Mouse (Mus musculus): ENCODE measurements at regions not wholly inside any gene's neighbourhood (a gene's known extent, or its start where the extent isn't known, plus 50 kb on each side); places are given as distances from the start of the nearest gene placed in this dataset.

DNA sequence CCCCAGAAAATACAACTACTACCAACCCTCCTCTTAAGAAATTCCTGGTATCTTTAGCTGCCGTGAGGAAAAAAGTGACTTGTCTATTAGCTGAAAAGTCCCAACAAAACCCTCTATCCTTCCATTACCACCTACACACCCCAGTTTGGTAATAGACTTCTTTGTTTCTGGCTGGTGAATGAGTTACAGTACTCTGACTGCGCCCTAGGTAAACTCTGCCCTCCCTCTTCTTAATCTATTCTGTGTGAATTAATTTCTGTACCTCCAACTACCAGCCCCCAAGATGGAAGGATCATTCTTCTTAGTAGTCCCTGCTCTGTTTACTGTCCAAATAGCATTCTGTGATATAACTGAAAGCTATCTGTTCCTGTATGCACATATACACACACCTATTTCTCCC, 245.4 kb downstream of the Pik3r1 start:
- no peak for TF ChIP-seq EP300 (IDR thresholded peaks at IDR 0.05; ENCODE audit: low read length)
- no peak for TF ChIP-seq BHLHE40 (IDR thresholded peaks at IDR 0.05; ENCODE audit: low read depth, low read length)
- Histone ChIP-seq H3K36me3 (replicated peaks in 1 of 2; ENCODE audit: control insufficient read depth in 1 of 2, insufficient read depth in 1 of 2, low read length in 1 of 2) (no peaks in the 10 kb centered on the region), H3K4me2 (ENCODE audit: insufficient read depth, low read depth, poor library complexity, severe bottlenecking) (no peak overlapping the region), H3K79me2 (replicated peaks; ENCODE audit: control insufficient read depth, extremely low read depth, insufficient read depth, poor library complexity, severe bottlenecking) (no peaks in the 10 kb centered on the region), H3K4me1 (ENCODE audit: control insufficient read depth in 1 of 2, insufficient read depth in 2 of 2) (no peaks in the 10 kb centered on the region), H3K9ac (ENCODE audit: insufficient read depth, low read depth) (no peak overlapping the region), H3K4me3 (replicated peaks in 1 of 3; ENCODE audit: low read depth in 2 of 3, low read length in 2 of 3, poor library complexity in 1 of 3) (no peak overlapping the region), H3K9me3 (replicated peaks; ENCODE audit: low read length) (no peaks in the 10 kb centered on the region), H3K27ac (ENCODE audit: insufficient read depth, low read depth) (no peak overlapping the region), H3K27me3 (replicated peaks) (no peaks in the 10 kb centered on the region)
- in situ Hi-C loops (cut with MboI; ENCODE audit: low pct_ligation_motif_present, low pct_unique_long_range_greater_than_20kb, low sequenced_read_pairs): loop anchor here (25.0 kb wide), 1 partner anchor 1140 kb away; no protein-coding TSS in a partner anchor
- DNase-seq (ENCODE audit: extremely low read depth): no peak
- dilution Hi-C loops (cut with MboI; ENCODE audit: extremely low pct_ligation_motif_present, extremely low pct_unique_long_range_greater_than_20kb, low sequenced_read_pairs): no loop called here

DNA sequence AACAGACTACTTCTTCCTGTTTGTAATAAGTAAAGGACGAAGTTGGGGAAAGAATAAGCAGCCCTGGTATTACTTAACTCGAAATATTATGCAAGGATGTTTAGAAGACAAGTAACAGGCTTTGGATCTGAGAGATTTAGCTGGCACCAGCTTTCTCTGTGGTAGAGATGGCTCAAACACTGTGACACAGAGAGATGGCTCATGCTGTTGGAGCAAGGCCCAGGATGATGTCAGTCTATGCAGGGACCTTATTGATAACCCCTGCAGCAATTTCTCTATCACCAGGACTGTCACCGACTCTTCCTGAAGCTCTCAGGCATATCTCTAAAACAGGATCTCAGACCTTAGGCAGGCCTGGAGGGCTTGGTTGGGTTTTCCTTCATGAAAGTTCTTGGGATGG, 254.7 kb downstream of the Pik3r1 start:
- dilution Hi-C loops (cut with MboI; ENCODE audit: extremely low pct_ligation_motif_present, extremely low pct_unique_long_range_greater_than_20kb, low sequenced_read_pairs): no loop called here
- H3K9ac ChIP-seq (ENCODE audit: insufficient read depth, low read depth): no peak overlapping the region
- in situ Hi-C loops (cut with MboI; ENCODE audit: low pct_ligation_motif_present, low pct_unique_long_range_greater_than_20kb, low sequenced_read_pairs): loop anchor here (5.0 to 25.0 kb wide), 2 partner anchors 189 to 1149 kb away; no protein-coding TSS in a partner anchor

DNA sequence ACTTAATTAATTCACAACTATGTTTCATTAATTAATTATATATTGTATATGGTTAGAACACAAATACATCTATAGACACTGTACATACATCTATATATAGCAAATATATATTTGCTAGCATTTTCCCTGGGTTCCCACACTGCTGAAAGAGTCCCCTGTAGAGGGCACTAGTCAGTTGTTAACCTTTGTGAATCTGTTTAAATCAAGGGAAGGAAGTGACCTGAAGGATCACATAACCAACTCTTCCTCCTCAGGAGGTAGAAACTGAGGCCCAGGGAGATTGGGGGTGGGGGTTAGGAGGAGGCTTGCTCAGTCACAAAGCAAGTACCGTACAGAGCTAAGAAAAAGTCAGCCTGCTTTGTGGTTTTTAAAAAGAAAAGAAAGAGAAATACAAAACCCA, 258.1 kb downstream of the Pik3r1 start:
- Histone ChIP-seq H3K9me3 (replicated peaks; ENCODE audit: low read length) (peaks cover 3% of the 10 kb centered on the region), H3K4me2 (ENCODE audit: insufficient read depth, low read depth, poor library complexity, severe bottlenecking) (no peak overlapping the region; the same call in 1 of the 2 replicates), H3K4me1 (ENCODE audit: control insufficient read depth in 1 of 2, insufficient read depth in 2 of 2) (peaks cover 0 to 12% of the 10 kb centered on the region in 2 experiments; a peak in 2 of 4 replicates), H3K9ac (ENCODE audit: insufficient read depth, low read depth) (no peak overlapping the region), H3K79me2 (replicated peaks; ENCODE audit: control insufficient read depth, extremely low read depth, insufficient read depth, poor library complexity, severe bottlenecking) (no peaks in the 10 kb centered on the region), H3K27ac (ENCODE audit: insufficient read depth, low read depth) (no peak overlapping the region), H3K36me3 (replicated peaks in 1 of 2; ENCODE audit: control insufficient read depth in 1 of 2, insufficient read depth in 1 of 2, low read length in 1 of 2) (no peaks in the 10 kb centered on the region), H3K27me3 (replicated peaks) (no peaks in the 10 kb centered on the region), H3K4me3 (replicated peaks in 1 of 3; ENCODE audit: low read depth in 2 of 3, low read length in 2 of 3, poor library complexity in 1 of 3) (no peak overlapping the region)
- in situ Hi-C loops (cut with MboI; ENCODE audit: low pct_ligation_motif_present, low pct_unique_long_range_greater_than_20kb, low sequenced_read_pairs) (loop anchor here (5.0 to 25.0 kb wide), 2 partner anchors 192 to 1152 kb away; no protein-coding TSS in a partner anchor), dilution Hi-C loops (cut with MboI; ENCODE audit: extremely low pct_ligation_motif_present, extremely low pct_unique_long_range_greater_than_20kb, low sequenced_read_pairs) (no loop called here)
- DNase-seq (ENCODE audit: extremely low read depth): peak; percentile 70
- TF ChIP-seq ZKSCAN1 (IDR thresholded peaks at IDR 0.05; ENCODE audit: borderline replicate concordance, low read depth, low read length) (no peak), CTCF (conservative IDR thresholded peaks at IDR 0.05 in 1 of 2, IDR thresholded peaks at IDR 0.05 in 1 of 2; ENCODE audit: low read depth in 2 of 2, low read length in 2 of 2) (peak; percentile 24 to 87; a peak in 2 of 4 replicates), SMC3 (IDR thresholded peaks at IDR 0.05; ENCODE audit: low read depth, low read length) (peak; percentile 89), ZMIZ1 (IDR thresholded peaks at IDR 0.05; ENCODE audit: low read depth, low read length) (no peak), MEF2A (IDR thresholded peaks at IDR 0.05; ENCODE audit: borderline replicate concordance, low read depth, low read length) (peak; percentile 48; the same call in 1 of the 2 replicates), SIN3A (IDR thresholded peaks at IDR 0.05; ENCODE audit: low read length) (0 out of 2 replicates have a peak, but pooled peaks have one; percentile 45), RAD21 (IDR thresholded peaks at IDR 0.05; ENCODE audit: low read depth, low read length) (peak; percentile 90), MYC (IDR thresholded peaks at IDR 0.05; ENCODE audit: low read depth, low read length) (peak; percentile 40; the same call in 1 of the 2 replicates), ELF1 (IDR thresholded peaks at IDR 0.05; ENCODE audit: low read depth, low read length) (peak; percentile 37; the same call in 1 of the 2 replicates), USF1 (IDR thresholded peaks at IDR 0.05; ENCODE audit: low read depth, low read length) (no peak), UBTF (IDR thresholded peaks at IDR 0.05; ENCODE audit: low read depth, low read length) (no peak), ZC3H11A (IDR thresholded peaks at IDR 0.05; ENCODE audit: low read depth, low read length) (peak; percentile 83), USF2 (conservative IDR thresholded peaks at IDR 0.05; ENCODE audit: low read depth, low read length) (no peak), EP300 (IDR thresholded peaks at IDR 0.05; ENCODE audit: low read length) (0 out of 2 replicates have a peak, but pooled peaks have one; percentile 11), GABPA (IDR thresholded peaks at IDR 0.05; ENCODE audit: insufficient replicate concordance, low read depth, low read length) (no peak)

More for the DNA sequence above, 254.7 kb downstream of the Pik3r1 start:
- Histone ChIP-seq H3K27ac (ENCODE audit: insufficient read depth, low read depth) (no peak overlapping the region), H3K4me1 (ENCODE audit: control insufficient read depth in 1 of 2, insufficient read depth in 2 of 2) (peaks cover 0 to 12% of the 10 kb centered on the region in 2 experiments; a peak in 2 of 4 replicates), H3K4me2 (ENCODE audit: insufficient read depth, low read depth, poor library complexity, severe bottlenecking) (no peak overlapping the region), H3K79me2 (replicated peaks; ENCODE audit: control insufficient read depth, extremely low read depth, insufficient read depth, poor library complexity, severe bottlenecking) (no peaks in the 10 kb centered on the region), H3K27me3 (replicated peaks) (no peaks in the 10 kb centered on the region), H3K9me3 (replicated peaks; ENCODE audit: low read length) (peaks cover 8% of the 10 kb centered on the region), H3K4me3 (replicated peaks in 1 of 3; ENCODE audit: low read depth in 2 of 3, low read length in 2 of 3, poor library complexity in 1 of 3) (no peak overlapping the region), H3K36me3 (replicated peaks in 1 of 2; ENCODE audit: control insufficient read depth in 1 of 2, insufficient read depth in 1 of 2, low read length in 1 of 2) (no peaks in the 10 kb centered on the region)
- no peak for DNase-seq (ENCODE audit: extremely low read depth)
- no peak for TF ChIP-seq ZKSCAN1 (IDR thresholded peaks at IDR 0.05; ENCODE audit: borderline replicate concordance, low read depth, low read length)
- no peak for TF ChIP-seq HCFC1 (IDR thresholded peaks at IDR 0.05; ENCODE audit: low read depth, low read length)

Measured in CH12.LX (cell line).